Mouse (Mus musculus) stomach, postnatal 0 days (tissue): Measurements from ENCODE around the gene Usp49. TPM values are rescaled to one million over a fixed set of nuclear protein-coding genes. Genes with fewer than 3 reads are reported as not detected.

ENCODE experiments used
- ATAC-seq: fragments of 200-750 bp; cut with Nextera tagmentation; 2 replicates; pipeline ENCODE4 v1.8.0; 2017; ENCODE audit not compliant: low FRiP score, low TSS enrichment
- DNase-seq: peaks from one replicate; pipeline ENCODE4 v3.0.0-alpha.2; 2016; ENCODE audit warnings: low spot score
- H3K27ac ChIP-seq: fragments of 300-500 bp; sonication (generic); replicated peaks from 2 replicates; pipeline ENCODE4 v1.5.1; 2014; ENCODE audit warnings: mild to moderate bottlenecking, control low read depth
- H3K27me3 ChIP-seq: fragments of 300-500 bp; sonication (generic); 2 replicates; pipeline ENCODE4 v1.6.1; 2014; ENCODE audit warnings: low read length; ENCODE audit not compliant: control insufficient read depth, insufficient read depth
- H3K36me3 ChIP-seq: fragments of 300-500 bp; sonication (generic); 2 replicates; pipeline ENCODE4 v1.6.1; 2014; ENCODE audit warnings: low read length, mixed read lengths; ENCODE audit not compliant: control insufficient read depth, insufficient read depth
- H3K4me1 ChIP-seq: fragments of 300-500 bp; sonication (generic); replicated peaks from 2 replicates; pipeline ENCODE4 v1.6.1; 2014; ENCODE audit warnings: antibody characterized with exemption; ENCODE audit not compliant: control insufficient read depth, insufficient read depth
- H3K4me2 ChIP-seq: fragments of 300-500 bp; sonication (generic); replicated peaks from 2 replicates; pipeline ENCODE4 v1.6.1; 2014; ENCODE audit warnings: low read depth, mild to moderate bottlenecking, control low read depth, moderate library complexity
- H3K4me3 ChIP-seq: fragments of 300-500 bp; sonication (generic); 2 replicates; pipeline ENCODE4 v1.5.1; 2014; ENCODE audit warnings: low read depth, low read length, control low read depth
- H3K9ac ChIP-seq: fragments of 300-500 bp; sonication (generic); 2 replicates; pipeline ENCODE4 v1.6.1; 2014; ENCODE audit warnings: mild to moderate bottlenecking, low read length, control low read depth, mixed read lengths
- H3K9me3 ChIP-seq: fragments of 300-500 bp; sonication (generic); 2 replicates; pipeline ENCODE4 v1.6.1; 2016; ENCODE audit warnings: low read length; ENCODE audit not compliant: control insufficient read depth
- CTCF ChIP-seq: IDR thresholded peaks from 2 replicates; pipeline ENCODE4 v1.5.1; 2016; ENCODE audit warnings: antibody characterized with exemption, low read depth, mild to moderate bottlenecking, moderate library complexity
- EP300 ChIP-seq: optimal IDR thresholded peaks from 2 replicates; pipeline ENCODE3; 2016; ENCODE audit warnings: antibody characterized with exemption
- WGBS: fragments of 180-500 bp; shearing (Covaris S2); extraction: QIAGEN DNeasy Blood & Tissue Kit; methylation state at CpG from one replicate; pipeline ENCODE4 v1.1.7; 2014; 5-methylcytosine and 5-hydroxymethylcytosine counted together
- polyA plus RNA-seq: library from polyadenylated mRNA; unstranded; fragments of >200 nt; fragmentation: Nextera tagmentation; extraction: Ambion mirVana; gene quantifications from 2 replicates; pipeline ENCODE4 v1.2.1, GENCODE M21; 2015

The Usp49 gene
- polyA plus RNA-seq, 1 experiment from 2014 or later: 1.9 TPM

GRCm38 (mm10) chr17:47658741-47659243, 28.3 kb downstream of the Usp49 start:
- WGBS: 65% methylated on average over 3 of the region's 3 CpGs
- TF ChIP-seq EP300: no peak
- no peak for TF ChIP-seq CTCF
- Histone ChIP-seq H3K4me1 (no peaks in the 10 kb centered on the region), H3K36me3 (no peaks in the 10 kb centered on the region), H3K9ac (no peak overlapping the region), H3K27me3 (no peaks in the 10 kb centered on the region), H3K9me3 (no peaks in the 10 kb centered on the region), H3K4me3 (no peak overlapping the region), H3K4me2 (no peak overlapping the region), H3K27ac (no peak overlapping the region)
- peak; percentile 51 for ATAC-seq
- DNase-seq: no peak

GRCm38 (mm10) chr17:47663009-47663713, 32.7 kb downstream of the Usp49 start:
- no peak for DNase-seq
- Histone ChIP-seq H3K9ac (no peak overlapping the region), H3K27me3 (no peaks in the 10 kb centered on the region), H3K36me3 (no peaks in the 10 kb centered on the region), H3K9me3 (no peaks in the 10 kb centered on the region), H3K4me2 (no peak overlapping the region), H3K4me3 (no peak overlapping the region), H3K27ac (no peak overlapping the region), H3K4me1 (no peaks in the 10 kb centered on the region)
- no peak for ATAC-seq
- 66% methylated on average over 9 of the region's 9 CpGs for WGBS
- TF ChIP-seq EP300 (no peak), CTCF (no peak)

- Histone ChIP-seq H3K27me3 (no peaks in the 10 kb centered on the region), H3K36me3 (no peaks in the 10 kb centered on the region), H3K4me3 (no peak overlapping the region), H3K9me3 (no peaks in the 10 kb centered on the region), H3K4me1 (no peaks in the 10 kb centered on the region), H3K4me2 (no peak overlapping the region), H3K9ac (no peak overlapping the region), H3K27ac (no peak overlapping the region)
- TF ChIP-seq CTCF: no peak
- no peak for TF ChIP-seq EP300
- 84% methylated on average over 7 of the region's 7 CpGs for WGBS
- no peak for DNase-seq
- no peak for ATAC-seq
These were observed 34.0 kb downstream of the Usp49 start for GRCm38 (mm10) chr17:47664474-47664873.

GRCm38 (mm10) chr17:47669166-47669565, 38.7 kb downstream of the Usp49 start:
- Histone ChIP-seq H3K27ac (no peak overlapping the region), H3K4me1 (peaks cover 4% of the 10 kb centered on the region), H3K27me3 (no peaks in the 10 kb centered on the region), H3K36me3 (no peaks in the 10 kb centered on the region), H3K9ac (no peak overlapping the region), H3K4me3 (no peak overlapping the region), H3K9me3 (no peaks in the 10 kb centered on the region), H3K4me2 (no peak overlapping the region)
- ATAC-seq (no peak), DNase-seq (no peak)
- TF ChIP-seq EP300 (no peak), CTCF (no peak)
- 63% methylated on average over 4 of the region's 4 CpGs for WGBS

GRCm38 (mm10) chr17:47671988-47672310, 41.5 kb downstream of the Usp49 start:
- H3K4me3 ChIP-seq: peak overlapping the region; percentile 45
- DNase-seq (no peak), ATAC-seq (no peak; the same call in 1 of the 2 replicates)
- 39% methylated on average over 14 of the region's 14 CpGs for WGBS
- H3K36me3 ChIP-seq: no peaks in the 10 kb centered on the region
- H3K27ac ChIP-seq: no peak overlapping the region
- H3K4me1 ChIP-seq: peaks cover 4% of the 10 kb centered on the region
- no peak for TF ChIP-seq EP300
- TF ChIP-seq CTCF: no peak
- peak overlapping the region; percentile 61 for H3K9ac ChIP-seq
- H3K9me3 ChIP-seq: no peaks in the 10 kb centered on the region
- peak overlapping the region; percentile 81 for H3K4me2 ChIP-seq
- H3K27me3 ChIP-seq: no peaks in the 10 kb centered on the region

- H3K9ac ChIP-seq: peak overlapping the region; percentile 61
These were observed 42.0 kb downstream of the Usp49 start for GRCm38 (mm10) chr17:47672311-47673111.

More at GRCm38 (mm10) chr17:47672311-47673111, 42.0 kb downstream of the Usp49 start:
- ATAC-seq (peak; percentile 80), DNase-seq (peak; percentile 82)
- TF ChIP-seq EP300 (no peak), CTCF (peak; percentile 57)
- Histone ChIP-seq H3K9me3 (no peaks in the 10 kb centered on the region), H3K4me3 (peak overlapping the region; percentile 45), H3K4me1 (peaks cover 4% of the 10 kb centered on the region), H3K36me3 (no peaks in the 10 kb centered on the region), H3K27ac (peak overlapping the region; percentile 56), H3K27me3 (no peaks in the 10 kb centered on the region), H3K4me2 (peak overlapping the region; percentile 81)
- WGBS: 6% methylated on average over 65 of the region's 68 CpGs
